Mouse (Mus musculus) left cerebral cortex, adult 8-10 months (tissue): Measurements from ENCODE around the gene Tmprss12. TPM values are rescaled to one million over a fixed set of nuclear protein-coding genes. Genes with fewer than 3 reads are reported as not detected.
"Not testable (repeated sequence)": the region's sequence is repeated elsewhere in the genome, so short reads cannot be mapped to it uniquely, and the experiment has no call there.

Experiments used
- DNase-seq, 2 experiments: peaks; one replicate each; pipeline ENCODE4 v3.0.0; 2022; ENCODE audit warnings: low spot score in 2 of 2
- total RNA-seq, 4 experiments: library from RNA; stranded (reverse); gene quantifications; 2 replicates each; pipeline ENCODE4 v1.2.4; 2022

Tmprss12 gene
- not detected for total RNA-seq

DNA sequence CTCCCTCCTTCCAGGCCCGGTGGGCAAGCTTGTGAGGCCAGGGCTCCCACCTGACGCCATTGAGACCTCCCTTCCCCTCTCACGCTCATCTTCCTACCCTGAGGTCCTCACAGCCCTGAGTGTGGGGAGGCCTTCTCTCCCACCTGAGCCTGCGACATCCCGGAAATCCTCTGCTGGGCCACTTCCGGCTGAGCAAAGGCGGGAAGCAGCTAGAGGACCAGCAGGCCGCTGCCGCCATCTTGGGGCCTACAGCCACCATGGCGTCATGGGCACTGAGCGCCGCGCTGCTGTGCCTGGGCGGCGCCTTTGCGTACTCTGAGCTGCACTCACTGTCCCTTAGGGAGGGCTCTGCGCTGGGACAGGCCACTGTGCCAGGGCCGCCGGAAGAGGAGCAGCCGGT, at the start of gene Tmprss12:
Gene Tmprss12, plus strand, starts transcription at position 212 of the 400 bp plus-strand sequence.
- DNase-seq: no peak

DNA sequence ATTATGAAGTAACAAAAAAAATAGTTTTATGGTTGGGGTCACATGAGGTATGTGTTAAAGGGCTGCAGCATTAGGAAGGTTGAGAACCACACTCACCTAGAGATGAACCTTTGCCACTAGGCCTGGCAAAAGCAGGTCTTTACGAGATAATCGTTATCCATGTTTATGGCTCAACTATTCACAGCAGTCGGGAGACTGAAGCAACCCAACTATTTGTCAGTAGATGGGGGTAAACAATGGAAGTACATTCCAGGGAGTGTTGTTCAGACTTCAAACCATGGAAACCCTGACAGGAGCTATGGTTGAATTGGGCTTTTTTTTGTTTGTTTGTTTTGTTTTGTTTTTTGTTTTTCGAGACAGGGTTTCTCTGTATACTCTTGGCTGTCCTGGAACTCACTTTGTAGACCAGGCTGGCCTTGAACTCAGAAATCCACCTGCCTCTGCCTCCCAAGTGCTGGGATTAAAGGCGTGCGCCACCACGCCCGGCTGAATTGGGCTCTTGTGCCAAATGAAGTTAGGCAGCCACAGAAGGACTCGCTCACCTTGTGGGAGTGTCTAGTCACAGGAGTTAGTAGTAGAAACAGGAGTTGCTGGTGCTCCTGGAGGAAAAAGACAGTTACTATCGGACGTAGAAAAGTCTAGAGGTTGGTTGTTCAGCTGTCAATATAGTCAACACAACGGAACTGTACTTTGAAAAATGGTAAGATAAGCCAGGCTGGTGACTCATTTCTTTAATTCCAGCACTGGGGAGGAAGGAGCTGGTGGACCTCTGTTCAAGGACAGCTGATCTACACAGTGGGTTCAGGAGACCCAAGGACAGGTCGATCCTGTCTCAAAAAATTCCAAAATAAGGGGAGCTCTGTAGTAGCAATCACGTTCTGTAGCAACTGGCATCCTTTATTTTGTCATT, 48.8 kb upstream of the Tmprss12 start:
- DNase-seq: no peak

DNA sequence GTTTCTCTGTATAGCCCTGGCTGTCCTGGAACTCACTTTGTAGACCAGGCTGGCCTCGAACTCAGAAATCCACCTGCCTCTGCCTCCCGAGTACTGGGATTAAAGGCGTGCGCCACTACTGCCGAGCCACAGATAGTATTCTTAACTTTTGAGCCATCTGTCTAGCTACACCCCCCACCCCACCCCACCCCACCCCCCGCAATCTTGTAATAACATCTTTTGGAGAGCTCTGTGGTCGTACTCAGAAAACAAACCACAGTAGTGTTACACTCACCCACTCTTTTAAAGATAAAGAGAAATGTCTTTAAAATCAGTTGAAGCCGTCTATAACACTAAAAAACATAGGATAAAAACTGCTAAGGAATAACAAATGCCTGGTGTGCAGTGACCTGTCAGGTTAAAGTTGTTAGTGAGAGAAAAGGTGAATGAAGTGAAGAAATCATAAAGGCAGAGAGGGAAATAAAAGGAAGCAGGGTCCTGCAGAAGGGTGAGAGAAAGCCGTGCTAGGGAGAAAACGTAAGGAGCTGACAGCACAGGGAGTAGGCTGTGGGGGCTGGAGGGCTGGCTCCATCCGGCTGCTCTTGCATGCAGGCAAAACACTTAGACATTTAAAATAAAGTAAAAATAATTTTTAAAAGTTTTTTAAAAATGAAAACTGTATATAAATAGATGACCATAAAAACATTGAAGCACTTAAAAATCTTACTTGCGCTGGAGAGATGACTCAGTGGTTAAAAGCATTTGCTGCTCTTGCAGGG, 45.2 kb upstream of the Tmprss12 start:
- DNase-seq: peak in 1 of 2 experiments; percentile 57

DNA sequence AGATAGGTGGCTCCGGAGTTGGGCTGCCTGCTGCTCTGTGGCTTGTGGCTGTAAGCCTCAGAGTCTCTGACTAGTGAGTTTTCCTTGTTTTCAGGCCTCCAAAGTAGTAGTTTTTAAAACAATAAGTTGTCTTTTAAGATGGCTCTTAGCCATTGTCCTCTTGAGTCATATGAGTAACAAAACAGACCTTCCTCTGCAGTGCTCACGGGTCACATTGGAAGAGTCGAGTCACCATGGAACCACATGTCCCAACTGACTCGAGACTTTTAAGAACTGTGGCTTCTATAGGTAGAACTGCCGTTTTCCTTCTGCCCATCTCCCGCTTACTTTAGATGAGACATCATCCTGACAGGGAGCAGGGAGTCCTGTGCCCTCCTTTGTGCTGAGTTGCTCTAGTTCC, 43.7 kb upstream of the Tmprss12 start:
- DNase-seq: no peak

DNA sequence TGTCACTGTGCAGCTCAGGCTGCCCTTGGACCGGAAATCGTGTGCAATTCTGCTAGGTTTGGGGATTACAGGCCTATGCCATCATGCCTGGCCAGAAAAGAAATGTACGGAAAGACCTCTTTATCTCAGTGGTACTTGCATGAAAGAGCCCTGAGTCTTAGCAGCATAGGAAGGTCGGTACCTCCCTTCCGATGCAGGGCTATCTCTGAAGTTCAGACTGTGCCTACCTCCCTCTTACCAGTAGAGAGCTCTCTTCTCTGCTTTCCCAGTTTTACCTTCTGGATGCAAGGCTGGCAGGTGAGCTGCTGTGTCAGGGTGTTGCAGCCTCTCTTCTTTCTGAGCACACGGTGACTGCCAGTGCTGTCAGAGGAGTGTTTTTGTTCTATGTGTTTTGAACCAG, 38.9 kb upstream of the Tmprss12 start:
- no peak for DNase-seq

DNA sequence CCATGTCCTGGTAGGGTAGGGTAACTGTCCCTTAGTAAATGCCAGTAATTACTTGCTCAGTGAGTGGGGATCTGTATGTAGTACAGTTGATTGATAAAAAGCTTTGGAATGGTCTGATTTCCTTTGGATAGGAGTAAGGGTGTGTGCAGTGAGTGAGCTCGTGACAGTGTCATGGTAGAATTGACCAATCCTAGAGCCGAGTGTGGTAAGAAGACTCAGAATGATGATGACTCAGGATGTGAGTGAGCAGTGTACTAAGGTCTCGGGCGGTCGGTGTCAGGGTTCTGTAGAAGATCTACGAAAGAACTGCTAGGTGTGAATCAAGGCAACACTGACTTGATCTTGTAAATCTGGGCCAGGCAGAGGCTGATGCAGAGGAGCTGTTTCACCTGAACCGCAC, 34.7 kb upstream of the Tmprss12 start:
- no peak for DNase-seq

DNA sequence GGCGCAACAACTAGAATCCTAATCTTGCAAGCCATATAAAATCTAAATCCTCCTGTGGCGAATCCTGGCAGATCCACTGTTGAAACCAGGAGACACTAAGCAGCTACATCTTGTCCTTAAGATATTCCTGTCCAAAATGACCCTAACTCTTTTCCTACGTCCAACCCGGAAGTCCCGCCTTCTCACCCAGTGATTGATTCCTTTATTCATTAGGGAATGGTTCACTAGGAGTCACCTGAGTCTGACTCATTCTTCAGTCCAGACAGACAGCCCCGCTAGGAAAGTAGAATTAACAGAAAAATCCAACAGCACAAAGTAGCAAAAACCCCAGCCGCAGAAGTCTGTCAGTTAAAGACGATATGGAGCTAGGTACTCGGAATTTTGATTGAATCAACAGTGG, 33.3 kb upstream of the Tmprss12 start:
- DNase-seq: no peak

DNA sequence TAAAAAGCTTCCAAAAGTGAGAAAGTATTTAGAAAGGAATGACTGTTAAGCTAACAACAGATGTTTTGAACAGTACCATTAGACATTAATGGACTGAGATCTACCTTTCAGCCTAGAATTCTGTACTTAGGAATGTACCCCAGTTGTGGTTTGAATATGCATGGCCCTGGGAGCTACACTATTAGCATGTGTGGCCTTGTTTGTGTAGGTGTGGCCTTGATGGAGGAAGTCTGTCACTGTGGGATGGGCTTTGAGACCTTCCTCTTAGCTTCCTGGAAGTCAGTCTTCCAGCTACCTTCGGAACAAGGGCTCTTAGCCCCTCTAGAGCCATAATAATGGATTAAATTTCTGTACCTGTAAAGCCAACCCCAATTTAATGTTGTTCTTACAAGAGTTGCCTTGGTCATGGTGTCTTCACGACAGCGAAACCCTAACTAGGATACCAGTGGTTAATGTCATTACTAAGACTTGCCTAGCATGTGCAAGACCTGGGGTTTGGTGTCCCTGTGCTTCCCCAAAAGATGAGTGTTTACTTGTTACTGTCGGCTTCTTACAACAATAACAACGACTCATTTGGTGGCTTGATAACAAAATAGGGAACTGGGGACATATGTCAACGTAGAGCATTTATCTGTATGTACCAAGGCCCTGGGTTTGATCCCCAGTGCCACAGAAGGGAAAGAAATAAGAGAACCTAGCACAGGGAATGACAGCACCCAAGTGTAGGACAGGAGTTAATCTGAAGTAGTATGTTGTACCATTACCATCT, 31.8 kb upstream of the Tmprss12 start:
- no peak for DNase-seq

DNA sequence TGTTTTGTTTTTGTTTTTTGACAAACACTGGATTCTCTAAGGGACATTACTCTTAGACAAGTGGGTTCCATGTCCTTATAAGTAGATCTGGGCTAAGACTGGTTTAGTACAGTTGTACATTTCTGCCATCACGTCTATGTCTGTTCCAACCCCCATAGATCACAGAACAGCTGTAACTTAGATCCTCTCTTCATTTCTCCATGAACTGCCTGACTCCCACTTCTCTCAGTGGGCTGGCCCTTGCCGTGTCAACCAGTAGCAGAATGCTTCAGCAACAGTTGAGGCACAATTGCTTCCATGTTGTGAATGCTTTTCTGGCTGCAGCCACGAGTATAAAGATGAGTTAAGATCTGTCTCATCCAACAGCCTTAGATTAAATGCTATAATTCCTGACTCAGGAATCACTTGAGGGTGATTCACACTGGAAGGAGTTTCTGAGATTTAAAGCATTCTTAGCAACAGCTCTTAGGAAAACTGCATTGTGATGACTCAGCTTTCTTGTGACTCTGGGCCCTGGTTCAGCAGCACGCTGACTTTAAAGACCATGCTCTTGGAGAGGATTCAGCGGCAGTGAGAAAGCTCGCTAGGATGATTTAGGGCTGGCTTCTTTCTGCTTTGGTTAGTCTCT, 29.4 kb upstream of the Tmprss12 start:
- DNase-seq: peak in 1 of 2 experiments; percentile 36

DNA sequence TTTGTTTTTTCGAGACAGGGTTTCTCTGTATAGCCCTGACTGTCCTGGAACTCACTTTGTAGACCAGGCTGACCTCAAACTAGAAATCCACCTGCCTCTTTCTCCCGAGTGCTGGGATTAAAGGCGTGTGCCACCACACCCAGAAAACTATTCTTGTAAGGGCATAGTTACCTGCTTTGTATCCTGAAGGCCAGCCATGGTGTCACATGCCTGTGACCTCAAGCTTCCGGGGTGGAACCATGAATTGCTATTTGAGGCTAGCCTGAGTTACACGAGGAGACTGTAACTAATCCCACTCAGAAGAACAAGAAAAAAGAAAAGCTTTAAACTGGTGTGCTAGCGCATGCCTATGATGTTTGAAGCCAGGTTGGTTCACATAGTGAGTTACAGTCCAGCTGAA, 24.3 kb upstream of the Tmprss12 start:
- DNase-seq: no peak

DNA sequence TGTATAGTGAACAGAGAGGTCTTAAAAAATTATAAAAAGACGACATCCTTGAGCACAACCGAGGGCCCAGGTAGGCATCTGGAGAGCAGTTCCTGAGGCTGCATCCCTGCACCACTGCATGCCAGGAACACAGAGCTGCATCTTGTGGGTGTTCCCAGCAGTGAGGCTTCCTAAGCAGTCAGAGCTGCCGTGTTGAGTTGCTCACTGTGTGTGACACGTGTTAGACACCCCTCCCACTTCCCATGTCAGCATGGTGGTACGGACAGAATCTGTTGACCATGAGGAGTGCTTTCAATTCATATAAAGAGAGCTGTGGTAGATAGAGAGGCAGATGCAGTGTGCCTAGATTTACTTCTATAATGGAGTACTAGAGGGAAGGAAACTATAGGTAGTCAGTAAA, 23.3 kb upstream of the Tmprss12 start:
- DNase-seq: no peak

DNA sequence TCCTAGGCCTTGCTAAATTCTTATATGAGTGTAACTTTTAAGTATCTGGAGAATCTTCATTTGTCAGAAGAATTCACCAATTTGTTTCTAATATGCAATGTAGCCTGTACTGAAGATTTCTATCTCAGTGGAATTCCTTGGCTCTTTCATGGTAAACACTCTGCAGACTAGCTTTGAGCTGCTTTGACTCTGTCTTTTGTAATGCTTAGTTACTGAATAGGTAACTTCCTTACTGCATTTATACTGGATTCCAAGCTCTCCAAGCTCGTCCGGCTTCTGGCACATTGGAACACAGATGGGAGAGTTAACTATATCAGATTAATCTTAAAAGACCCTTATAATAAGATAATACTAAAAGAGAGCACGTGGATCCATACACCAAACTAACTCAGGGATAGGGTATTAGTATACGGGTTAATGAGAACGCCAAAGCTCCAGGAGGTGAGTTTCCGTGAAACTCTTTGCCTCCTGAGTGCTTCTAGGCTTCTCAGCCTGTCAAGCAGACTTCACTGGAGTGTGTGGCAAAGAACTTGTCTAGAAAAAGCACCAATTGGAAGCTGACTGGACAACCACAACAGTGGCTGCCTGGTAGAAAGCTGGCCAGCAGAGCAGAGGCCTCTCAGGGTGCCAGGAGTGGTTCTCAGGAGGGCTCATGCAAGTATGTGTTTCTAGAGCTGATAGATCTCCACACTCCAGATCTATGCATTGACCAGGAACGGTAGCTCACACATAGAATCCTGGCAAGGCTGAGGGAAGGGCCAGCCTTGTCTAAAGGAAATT, 21.8 kb upstream of the Tmprss12 start:
- DNase-seq: no peak

DNA sequence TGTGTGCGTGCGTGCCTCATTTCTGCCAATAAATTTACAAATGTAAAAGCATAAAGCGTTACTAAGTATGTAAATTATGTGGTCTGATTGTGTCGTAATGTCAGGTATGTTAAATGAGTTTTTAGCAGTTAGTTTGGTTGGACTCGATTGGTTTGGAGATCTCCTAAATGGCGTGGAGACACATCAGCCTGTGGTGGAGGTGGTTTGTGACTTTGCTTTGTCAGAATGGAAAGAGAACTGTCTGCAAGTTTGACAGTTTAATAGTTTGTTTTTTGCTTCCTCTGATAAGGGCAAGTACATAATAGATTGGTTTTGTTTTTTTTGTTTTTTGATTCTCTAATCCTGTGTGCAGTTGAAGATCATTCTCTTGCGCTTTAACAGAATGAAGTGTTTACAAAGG, 20.3 kb upstream of the Tmprss12 start:
- DNase-seq: not testable (repeated sequence)

DNA sequence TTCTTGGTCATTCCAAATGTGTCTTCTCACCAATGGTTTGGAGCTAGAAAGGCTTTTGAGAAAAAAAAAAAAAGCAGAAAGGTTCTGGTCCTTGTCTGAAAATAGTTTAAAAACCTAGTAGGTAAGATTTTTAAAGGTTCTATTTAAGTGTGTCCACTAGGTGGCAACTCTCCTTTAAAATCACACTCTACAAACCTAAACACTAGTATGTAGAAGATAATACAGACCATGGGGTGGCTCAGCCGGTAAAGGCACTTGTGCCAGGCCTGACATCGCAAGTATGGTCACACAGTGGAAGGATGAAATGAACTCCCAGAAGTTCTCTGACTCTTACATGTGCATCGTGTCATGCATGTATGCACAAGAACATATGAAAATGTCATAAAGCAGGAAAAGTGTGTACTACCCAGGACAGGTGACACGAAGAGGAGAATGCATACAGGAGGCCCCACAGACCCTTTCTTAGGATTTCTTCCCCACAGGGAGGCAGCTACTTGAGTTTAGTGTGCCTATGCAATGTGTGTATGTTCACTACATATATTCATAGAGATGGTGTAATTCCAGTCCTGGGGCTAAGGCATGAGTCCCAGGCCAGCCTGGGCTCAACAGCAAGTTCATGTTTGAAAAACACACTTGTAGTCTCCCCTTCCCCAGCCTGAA, 17.3 kb upstream of the Tmprss12 start:
- DNase-seq: peak in 1 of 2 experiments; percentile 8

DNA sequence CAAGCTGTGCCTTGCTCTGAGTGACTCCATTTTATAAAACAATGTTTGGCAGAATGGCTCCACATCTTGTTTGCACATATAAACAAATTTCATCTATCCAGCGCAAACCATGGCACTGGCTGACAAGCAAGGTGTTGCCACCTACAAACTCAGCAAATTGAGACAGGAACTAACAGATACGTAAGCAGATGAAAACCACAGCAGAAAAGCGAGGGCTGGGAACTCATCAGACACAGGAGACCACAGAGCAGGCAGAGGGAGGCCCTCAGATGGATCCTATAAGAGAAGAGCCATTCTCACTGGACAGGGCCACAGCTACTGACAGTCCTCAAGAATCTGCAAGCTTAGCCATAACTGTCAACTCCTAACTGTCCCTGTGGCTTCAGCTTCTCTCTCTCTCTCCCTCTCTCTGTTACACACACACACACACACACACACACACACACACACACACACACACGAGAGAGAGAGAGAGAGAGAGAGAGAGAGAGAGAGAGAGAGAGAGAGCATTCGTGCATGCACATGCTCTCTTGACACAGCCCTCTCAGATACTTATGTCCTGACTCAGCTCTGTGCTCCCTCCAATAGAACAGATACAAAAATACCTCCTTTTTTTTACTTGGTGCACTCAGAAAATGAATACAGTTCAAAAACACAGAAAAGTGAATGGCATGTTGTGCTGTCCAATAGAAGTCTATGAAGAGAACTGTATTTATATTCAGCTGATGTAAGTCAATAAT, 14.9 kb upstream of the Tmprss12 start:
- DNase-seq: no peak

DNA sequence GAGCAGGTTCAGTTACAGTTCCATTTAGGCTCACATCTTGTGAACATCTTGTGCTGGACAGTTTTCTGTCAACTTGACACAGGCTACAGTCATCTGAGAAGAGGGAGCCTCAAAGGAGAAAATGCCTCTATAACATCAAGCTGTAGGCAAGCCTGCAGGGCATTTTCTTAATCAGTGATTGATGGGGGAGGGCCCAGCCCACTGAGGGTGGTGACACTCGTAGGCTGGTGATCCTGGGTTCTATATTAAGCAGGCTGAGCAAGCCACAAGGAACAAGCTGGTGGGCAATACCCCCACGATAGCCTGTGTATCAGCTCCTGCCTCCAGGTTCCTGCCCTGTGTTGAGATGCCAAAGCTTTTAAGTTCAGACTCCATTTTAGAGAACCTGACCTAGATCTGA, 11.7 kb upstream of the Tmprss12 start:
- no peak for DNase-seq

DNA sequence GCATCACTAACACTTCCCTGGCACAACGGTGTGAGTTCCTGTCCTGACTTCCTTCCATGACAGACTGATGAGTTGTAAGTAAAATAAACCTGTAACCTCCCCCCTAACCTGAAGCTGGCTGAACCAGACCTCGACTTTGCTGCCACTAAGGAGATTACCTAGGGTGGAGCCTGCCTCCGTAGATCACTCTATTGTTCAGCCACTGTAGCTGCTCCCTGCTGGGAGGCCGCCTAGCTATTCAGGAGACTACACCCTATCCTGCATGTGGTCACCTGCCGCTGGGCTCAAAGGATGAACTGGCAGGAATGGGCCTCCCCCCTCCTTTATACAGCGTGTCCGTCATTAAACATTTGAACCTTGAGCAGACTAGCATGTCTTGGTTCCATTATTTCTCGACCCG, 10.9 kb upstream of the Tmprss12 start:
- DNase-seq: no peak

DNA sequence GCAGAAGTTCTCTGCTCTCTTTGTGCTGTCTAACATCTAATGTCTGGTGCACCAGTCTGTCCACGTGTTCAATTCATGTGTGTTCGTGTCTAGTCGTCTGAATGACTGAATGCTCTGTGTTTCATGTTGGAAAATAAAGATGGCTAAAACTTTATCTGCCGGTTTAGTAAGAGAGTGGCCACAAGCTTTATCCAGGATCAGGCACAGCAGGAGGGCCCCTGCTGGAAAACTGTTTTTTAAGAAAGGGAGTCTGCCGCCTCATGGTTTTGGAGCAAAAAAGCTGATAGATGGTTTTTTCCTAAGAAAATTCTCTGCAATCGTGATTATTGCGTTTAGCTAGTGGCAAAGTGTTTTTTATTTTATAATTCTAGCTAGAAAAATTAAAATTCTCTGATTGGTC, 10.0 kb upstream of the Tmprss12 start:
- DNase-seq: not testable (repeated sequence)

DNA sequence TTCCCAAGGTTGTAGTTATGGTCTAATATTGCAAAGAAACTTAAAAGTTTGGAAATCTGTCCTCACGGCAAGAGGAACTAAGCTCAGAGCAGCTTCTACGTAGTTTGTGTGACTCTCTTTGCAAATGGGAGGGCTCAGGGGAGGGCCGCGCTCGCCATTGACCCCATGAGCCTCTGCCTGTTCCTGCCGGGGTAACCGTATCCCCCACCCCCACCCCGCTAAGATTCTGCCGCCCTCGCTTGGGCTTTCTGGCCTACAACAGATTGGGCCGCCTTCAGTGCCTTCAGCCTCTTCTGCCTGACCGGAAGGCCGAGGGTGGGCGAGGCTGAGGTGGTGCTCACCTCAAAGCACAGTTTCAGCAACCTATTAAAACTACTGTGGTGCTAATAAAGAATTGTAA, 9.2 kb upstream of the Tmprss12 start:
- no peak for DNase-seq
